Mouse (Mus musculus) lung, adult 2 months (tissue): Measurements from ENCODE around the gene Ncoa1.

Experiments
- CTCF ChIP-seq: fragments of 200-500 bp; IDR thresholded peaks from 2 replicates; pipeline ENCODE4 v1.5.1; 2011; ENCODE audit warnings: mild to moderate bottlenecking, low read length, control low read depth; ENCODE audit not compliant: insufficient read depth
- POLR2A ChIP-seq: fragments of 200-500 bp; IDR thresholded peaks from 2 replicates; pipeline ENCODE4 v1.6.1; 2011; ENCODE audit warnings: low read depth, mild to moderate bottlenecking, control low read depth, low read length, borderline replicate concordance; ENCODE audit errors: extremely low read depth

DNA sequence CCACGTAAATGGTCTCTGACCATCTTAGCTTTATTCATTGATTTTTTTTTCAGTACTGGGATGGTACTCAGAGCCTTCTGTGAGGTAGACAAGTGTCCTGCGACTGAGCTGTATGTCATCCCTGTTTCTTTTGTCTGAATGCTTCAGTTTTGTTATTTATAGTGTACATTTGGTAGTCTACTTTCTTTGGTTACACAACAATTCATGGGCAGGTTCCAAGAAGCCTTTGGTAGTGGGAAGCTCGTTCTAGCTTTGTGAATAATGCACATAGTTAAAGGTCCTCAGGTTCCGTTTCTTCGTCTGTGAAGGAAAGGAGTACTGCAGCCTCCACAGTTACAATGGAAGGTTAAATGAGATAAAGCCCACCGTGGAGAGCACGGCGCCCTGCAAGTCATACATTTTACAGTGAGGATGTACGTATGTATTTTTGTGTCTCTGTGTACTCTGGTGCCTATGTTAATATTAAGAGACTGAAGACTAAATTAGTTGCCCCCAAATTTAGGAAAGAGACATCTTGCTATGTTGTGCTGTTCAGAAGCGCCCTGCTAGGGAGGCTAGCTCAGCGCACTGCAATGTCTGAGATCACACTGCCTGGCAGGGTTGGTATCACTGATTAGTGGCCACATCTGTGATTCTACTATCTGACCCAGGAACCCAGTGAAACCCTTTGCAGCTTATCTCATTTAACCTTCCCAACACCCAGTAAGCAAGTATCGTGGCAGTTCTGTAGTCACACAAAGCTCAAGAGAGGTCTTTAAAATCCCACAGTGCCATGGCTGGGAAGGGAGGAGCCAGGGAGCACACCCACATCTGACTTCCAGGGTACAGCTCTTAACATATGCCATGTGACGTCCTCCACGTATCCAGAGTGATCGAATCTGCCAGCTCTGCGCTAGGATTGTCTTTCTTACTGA, 224.0 kb downstream of the Ncoa1 start:
- TF ChIP-seq CTCF: no peak
- TF ChIP-seq POLR2A: no peak
